Mouse (Mus musculus) ES-E14 (cell line): ENCODE measurements around the gene Akap5.

Source experiments
- CHD2 ChIP-seq: IDR thresholded peaks from 2 replicates; pipeline ENCODE4 v1.6.1; 2014; ENCODE audit warnings: mild to moderate bottlenecking, low read depth, low read length, inconsistent platforms
- HCFC1 ChIP-seq: IDR thresholded peaks from 2 replicates; pipeline ENCODE4 v1.6.1; 2012; ENCODE audit warnings: low read length, inconsistent platforms, borderline replicate concordance; ENCODE audit not compliant: insufficient read depth
- MAFK ChIP-seq: IDR thresholded peaks from 2 replicates; pipeline ENCODE4 v1.6.1; 2014; ENCODE audit warnings: mild to moderate bottlenecking, low read depth, low read length, inconsistent platforms; ENCODE audit not compliant: insufficient read depth
- ZC3H11A ChIP-seq: IDR thresholded peaks from 2 replicates; pipeline ENCODE4 v1.6.1; 2012; ENCODE audit warnings: low read depth, mild to moderate bottlenecking, inconsistent platforms, low read length, borderline replicate concordance
- ZNF384 ChIP-seq: IDR thresholded peaks from 2 replicates; pipeline ENCODE4 v1.6.1; 2012; ENCODE audit warnings: low read depth, low read length, inconsistent platforms

GRCm38 (mm10) chr12:76280556-76280955 lies 44.1 kb upstream of the Akap5 start:
- no peak for TF ChIP-seq HCFC1
- TF ChIP-seq MAFK = no peak
- no peak for TF ChIP-seq ZC3H11A
- no peak for TF ChIP-seq ZNF384
- no peak for TF ChIP-seq CHD2
